Mouse (Mus musculus): Measurements from ENCODE around the gene Dclk1. TPM values are rescaled to one million over a fixed set of nuclear protein-coding genes. Genes with fewer than 3 reads are reported as not detected.

The Dclk1 gene
- polyA plus RNA-seq, 1 experiment from 2014 or later: 75.0 TPM

DNA sequence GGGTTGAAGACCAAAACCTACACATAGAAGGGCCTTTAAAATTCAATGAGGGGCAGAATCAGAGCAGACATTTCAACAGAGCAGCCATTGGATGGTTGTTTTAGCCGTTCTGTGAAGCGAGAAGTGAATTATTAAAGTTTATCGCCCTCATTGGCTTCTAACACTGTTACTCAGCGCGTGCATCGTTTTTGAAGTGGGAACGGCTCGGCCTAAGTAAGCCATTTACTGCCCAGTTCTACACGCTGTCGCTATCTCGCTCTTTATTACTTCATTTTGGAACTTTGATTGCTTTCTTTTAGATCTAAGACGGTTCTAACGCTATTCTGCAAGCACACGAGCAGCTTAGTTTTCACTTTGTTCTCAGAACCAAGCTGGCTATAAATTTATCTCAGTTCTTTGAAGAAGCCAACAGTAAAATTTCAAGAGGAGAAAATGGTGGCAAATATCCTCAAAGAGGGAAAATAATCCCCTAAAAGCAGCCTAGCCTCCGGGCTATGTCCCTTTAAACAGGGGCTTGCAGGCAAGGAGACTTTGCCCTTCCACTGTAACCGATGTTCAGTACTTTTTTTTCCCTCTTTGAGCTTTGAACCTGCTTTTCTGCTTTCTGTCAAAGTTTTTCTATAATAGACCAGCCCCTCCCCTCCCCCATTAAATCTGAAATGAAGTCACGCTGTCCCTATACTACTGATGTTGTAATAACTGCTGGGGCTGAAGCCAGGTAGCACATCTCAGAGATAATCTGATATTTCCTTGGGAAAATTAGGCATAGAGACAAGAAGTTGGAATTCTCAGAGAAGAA lies 290.2 kb downstream of the Dclk1 start:
- DNase-seq (ENCODE audit: low spot score) (no peak), ATAC-seq (ENCODE audit: low read depth) (no peak)
- H3K4me2 ChIP-seq (ENCODE audit: low read depth, low read length): no peak overlapping the region

DNA sequence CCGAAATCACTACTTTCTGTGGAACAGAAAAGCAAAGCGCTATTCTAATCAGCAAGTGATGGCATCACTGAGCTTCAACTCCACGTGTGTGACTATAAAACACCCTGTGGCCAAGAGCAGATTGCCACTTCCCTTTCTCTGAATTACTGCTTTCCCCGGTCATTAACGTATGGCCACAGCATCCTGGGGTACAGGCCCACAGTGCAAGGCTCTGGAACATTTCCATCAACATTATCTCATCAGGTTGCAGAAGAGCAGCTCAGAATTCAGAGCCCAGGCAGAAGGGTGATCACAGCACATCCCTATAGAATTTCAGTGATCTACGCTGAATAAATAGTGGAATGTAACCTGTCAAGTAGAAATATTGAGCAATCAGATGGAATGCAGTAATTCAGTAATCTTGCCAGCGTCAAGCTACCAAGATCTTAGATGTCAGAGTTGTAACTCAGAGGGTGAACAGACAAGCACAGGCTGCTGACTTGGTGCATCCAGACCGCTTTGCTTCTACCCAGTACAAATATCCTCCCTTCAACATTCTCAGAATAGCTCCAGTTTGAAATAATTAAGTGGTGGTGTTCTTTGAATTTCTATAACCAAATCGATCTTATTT lies 293.5 kb downstream of the Dclk1 start:
- H3K27ac ChIP-seq (replicated peaks; ENCODE audit: low read depth, low read length): peak overlapping the region; percentile 31; the same call in 1 of the 2 replicates

More for the DNA sequence above, 290.2 kb downstream of the Dclk1 start:
- no peaks in the 10 kb centered on the region for H3K36me3 ChIP-seq (ENCODE audit: control insufficient read depth, insufficient read depth, low read length)
- no peaks in the 10 kb centered on the region for H3K27me3 ChIP-seq (replicated peaks; ENCODE audit: control insufficient read depth, insufficient read depth, low read length)
- peak overlapping the region; percentile 58 for H3K27ac ChIP-seq (replicated peaks; ENCODE audit: low read depth, low read length)
- H3K4me1 ChIP-seq (ENCODE audit: control insufficient read depth, insufficient read depth, low read length): peaks cover 42% of the 10 kb centered on the region
- 76% methylated on average over 17 of the region's 17 CpGs for WGBS
- H3K4me3 ChIP-seq (ENCODE audit: low read depth, low read length): no peak overlapping the region
- H3K9ac ChIP-seq (ENCODE audit: low read depth, low read length): no peak overlapping the region
- no peaks in the 10 kb centered on the region for H3K9me3 ChIP-seq (ENCODE audit: control insufficient read depth, low read length)

DNA sequence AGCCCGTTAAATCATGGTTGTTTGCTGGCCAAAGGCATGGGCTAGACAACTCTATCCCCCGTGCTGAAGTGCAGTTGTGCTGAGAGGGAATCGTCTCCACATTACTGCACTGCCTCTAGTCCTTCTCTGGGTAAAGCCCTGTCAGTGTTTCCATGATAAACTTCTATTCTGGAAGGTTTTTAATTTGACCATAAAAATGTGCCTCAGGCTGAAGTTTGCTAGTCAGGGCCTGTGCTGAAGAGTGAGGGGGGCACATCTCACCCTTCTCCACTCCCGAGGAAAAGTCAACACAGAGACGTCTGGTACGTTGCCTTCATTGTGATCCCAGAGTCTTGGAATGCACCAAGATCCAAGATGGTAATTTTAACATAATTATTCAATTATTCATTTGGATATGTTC lies 294.7 kb downstream of the Dclk1 start:
- H3K27ac ChIP-seq (replicated peaks; ENCODE audit: low read depth, low read length): no peak overlapping the region
- ATAC-seq (ENCODE audit: low read depth): no peak

More for the DNA sequence above, 293.5 kb downstream of the Dclk1 start:
- no peak overlapping the region for H3K4me3 ChIP-seq (ENCODE audit: low read depth, low read length)
- no peak for ATAC-seq (ENCODE audit: low read depth)
- no peaks in the 10 kb centered on the region for H3K36me3 ChIP-seq (ENCODE audit: control insufficient read depth, insufficient read depth, low read length)
- H3K9ac ChIP-seq (ENCODE audit: low read depth, low read length): no peak overlapping the region
- H3K27me3 ChIP-seq (replicated peaks; ENCODE audit: control insufficient read depth, insufficient read depth, low read length): no peaks in the 10 kb centered on the region
- no peak for DNase-seq (ENCODE audit: low spot score)
- peaks cover 64% of the 10 kb centered on the region for H3K4me1 ChIP-seq (ENCODE audit: control insufficient read depth, insufficient read depth, low read length)
- WGBS: 60% methylated on average over 9 of the region's 9 CpGs
- no peaks in the 10 kb centered on the region for H3K9me3 ChIP-seq (ENCODE audit: control insufficient read depth, low read length)
- no peak overlapping the region for H3K4me2 ChIP-seq (ENCODE audit: low read depth, low read length)

DNA sequence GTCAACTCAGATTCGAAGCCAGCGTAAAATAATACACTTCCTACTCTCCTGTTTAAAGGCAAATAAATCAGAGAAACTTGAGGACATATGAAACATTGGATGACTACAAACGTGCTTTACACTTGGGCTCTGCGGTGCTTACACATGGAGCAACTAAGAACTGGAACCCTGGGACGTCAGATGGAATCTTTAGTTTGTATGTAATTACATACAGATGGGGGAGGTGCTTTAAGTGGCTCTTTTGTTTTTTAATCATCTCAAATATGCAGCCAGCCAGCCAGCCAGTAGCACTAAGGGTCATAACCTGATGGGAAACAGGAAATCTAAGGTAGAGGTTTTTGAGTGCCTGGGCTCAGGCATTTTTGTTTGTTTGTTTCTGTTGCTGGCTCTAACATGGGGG lies 295.6 kb downstream of the Dclk1 start:
- 23% methylated on average over 5 of the region's 5 CpGs for WGBS
- ATAC-seq (ENCODE audit: low read depth) (peak; percentile 30; the same call in 1 of the 2 replicates), DNase-seq (ENCODE audit: low spot score) (peak; percentile 71)
- Histone ChIP-seq H3K4me3 (ENCODE audit: low read depth, low read length) (no peak overlapping the region), H3K27ac (replicated peaks; ENCODE audit: low read depth, low read length) (no peak overlapping the region), H3K36me3 (ENCODE audit: control insufficient read depth, insufficient read depth, low read length) (no peaks in the 10 kb centered on the region), H3K9ac (ENCODE audit: low read depth, low read length) (no peak overlapping the region), H3K4me1 (ENCODE audit: control insufficient read depth, insufficient read depth, low read length) (peaks cover 48% of the 10 kb centered on the region), H3K4me2 (ENCODE audit: low read depth, low read length) (no peak overlapping the region), H3K27me3 (replicated peaks; ENCODE audit: control insufficient read depth, insufficient read depth, low read length) (no peaks in the 10 kb centered on the region), H3K9me3 (ENCODE audit: control insufficient read depth, low read length) (no peaks in the 10 kb centered on the region)

More for the DNA sequence above, 294.7 kb downstream of the Dclk1 start:
- Histone ChIP-seq H3K27me3 (replicated peaks; ENCODE audit: control insufficient read depth, insufficient read depth, low read length) (no peaks in the 10 kb centered on the region), H3K9ac (ENCODE audit: low read depth, low read length) (no peak overlapping the region), H3K4me2 (ENCODE audit: low read depth, low read length) (no peak overlapping the region), H3K4me1 (ENCODE audit: control insufficient read depth, insufficient read depth, low read length) (peaks cover 52% of the 10 kb centered on the region), H3K36me3 (ENCODE audit: control insufficient read depth, insufficient read depth, low read length) (no peaks in the 10 kb centered on the region), H3K9me3 (ENCODE audit: control insufficient read depth, low read length) (no peaks in the 10 kb centered on the region), H3K4me3 (ENCODE audit: low read depth, low read length) (no peak overlapping the region)
- WGBS: 17% methylated on average over 6 of the region's 6 CpGs
- DNase-seq (ENCODE audit: low spot score): no peak

DNA sequence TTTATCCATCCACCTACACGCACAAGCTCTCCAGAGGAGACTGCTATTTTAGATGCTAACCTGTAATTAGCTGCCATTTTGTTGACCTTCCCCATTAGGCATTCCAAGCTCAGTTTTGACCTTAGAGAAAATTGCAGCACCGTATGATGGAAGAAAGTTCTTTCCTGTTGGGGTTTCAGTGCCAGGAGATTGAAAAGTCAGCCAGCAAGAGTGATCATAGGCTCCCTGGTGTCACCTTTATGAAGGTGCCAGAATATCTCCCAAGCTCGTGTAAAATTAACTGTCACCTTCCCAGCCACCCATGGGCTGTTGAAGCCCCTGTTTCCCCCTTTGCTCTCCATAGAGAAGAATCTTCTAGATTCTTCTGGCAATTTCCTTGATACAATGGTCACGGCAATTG lies 297.2 kb downstream of the Dclk1 start:
- Histone ChIP-seq H3K27ac (replicated peaks; ENCODE audit: low read depth, low read length) (no peak overlapping the region), H3K4me2 (ENCODE audit: low read depth, low read length) (no peak overlapping the region), H3K4me3 (ENCODE audit: low read depth, low read length) (no peak overlapping the region), H3K9me3 (ENCODE audit: control insufficient read depth, low read length) (no peaks in the 10 kb centered on the region), H3K4me1 (ENCODE audit: control insufficient read depth, insufficient read depth, low read length) (peaks cover 65% of the 10 kb centered on the region), H3K36me3 (ENCODE audit: control insufficient read depth, insufficient read depth, low read length) (no peaks in the 10 kb centered on the region), H3K27me3 (replicated peaks; ENCODE audit: control insufficient read depth, insufficient read depth, low read length) (no peaks in the 10 kb centered on the region), H3K9ac (ENCODE audit: low read depth, low read length) (no peak overlapping the region)
- WGBS: 46% methylated on average over 4 of the region's 4 CpGs
- DNase-seq (ENCODE audit: low spot score) (no peak), ATAC-seq (ENCODE audit: low read depth) (no peak)

DNA sequence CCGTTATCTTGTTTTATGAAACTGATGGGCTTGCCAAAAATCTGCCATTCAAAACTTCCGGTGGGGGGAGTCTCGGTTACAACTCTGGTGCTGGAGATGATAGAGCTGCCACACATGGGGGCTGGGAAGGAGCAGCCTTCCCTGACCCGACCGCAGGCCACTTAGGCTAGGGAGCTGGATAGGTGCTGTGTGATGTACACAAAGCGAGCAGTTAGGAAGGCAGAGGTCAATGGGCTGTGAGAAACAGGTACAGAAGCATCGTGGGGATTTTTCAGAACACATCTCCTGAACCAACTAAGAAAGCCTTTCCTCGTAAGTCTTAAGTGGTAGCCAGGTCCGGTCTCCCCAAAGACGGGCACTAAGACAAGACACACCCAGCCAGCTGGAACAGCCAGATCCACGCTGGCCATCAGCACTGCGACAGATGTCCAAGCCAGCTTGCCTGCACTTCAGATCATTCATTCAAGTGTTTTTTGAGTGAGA lies 297.7 kb downstream of the Dclk1 start:
- Histone ChIP-seq H3K27ac (replicated peaks; ENCODE audit: low read depth, low read length) (no peak overlapping the region), H3K4me3 (ENCODE audit: low read depth, low read length) (no peak overlapping the region), H3K9me3 (ENCODE audit: control insufficient read depth, low read length) (no peaks in the 10 kb centered on the region), H3K4me2 (ENCODE audit: low read depth, low read length) (no peak overlapping the region), H3K36me3 (ENCODE audit: control insufficient read depth, insufficient read depth, low read length) (no peaks in the 10 kb centered on the region), H3K9ac (ENCODE audit: low read depth, low read length) (no peak overlapping the region), H3K4me1 (ENCODE audit: control insufficient read depth, insufficient read depth, low read length) (peaks cover 67% of the 10 kb centered on the region), H3K27me3 (replicated peaks; ENCODE audit: control insufficient read depth, insufficient read depth, low read length) (no peaks in the 10 kb centered on the region)
- no peak for ATAC-seq (ENCODE audit: low read depth)
- no peak for DNase-seq (ENCODE audit: low spot score)
- 70% methylated on average over 12 of the region's 12 CpGs for WGBS

DNA sequence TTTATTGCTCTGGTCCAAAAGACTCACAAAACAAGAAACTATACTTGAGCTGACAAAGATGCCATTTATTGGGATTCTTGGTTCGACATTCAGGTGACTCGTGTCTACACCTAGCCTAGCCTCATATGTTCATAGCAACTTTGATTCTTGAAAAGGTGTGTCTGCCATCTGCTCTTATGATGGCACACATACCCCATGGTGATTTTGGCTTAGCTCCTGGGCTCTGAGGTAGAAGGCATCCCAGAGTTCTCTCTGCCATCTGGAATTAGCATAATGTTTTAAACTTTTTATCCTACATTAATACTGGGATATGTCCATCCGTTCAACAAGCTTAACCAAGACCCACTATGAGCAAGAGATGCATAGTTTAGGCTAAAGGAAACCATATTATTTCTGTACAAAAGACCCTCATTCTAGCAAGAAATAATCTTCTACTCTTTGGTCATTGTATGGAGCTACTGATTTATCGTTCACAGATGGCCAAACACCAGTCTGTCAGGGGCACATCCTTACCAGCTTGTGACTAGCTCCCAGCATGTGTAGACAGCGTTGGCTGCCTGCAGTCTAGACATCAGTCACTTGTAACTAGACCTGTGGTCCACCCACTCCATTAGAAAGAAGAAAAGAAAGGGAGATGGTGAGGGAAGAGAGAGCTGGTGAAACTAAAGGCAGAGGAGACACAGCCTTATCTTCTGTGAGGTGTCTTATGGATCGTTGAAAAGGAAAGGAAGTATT lies 298.4 kb downstream of the Dclk1 start:
- H3K36me3 ChIP-seq (ENCODE audit: control insufficient read depth, insufficient read depth, low read length): no peaks in the 10 kb centered on the region
- H3K27me3 ChIP-seq (replicated peaks; ENCODE audit: control insufficient read depth, insufficient read depth, low read length): no peaks in the 10 kb centered on the region
- 89% methylated on average over 6 of the region's 6 CpGs for WGBS
- DNase-seq (ENCODE audit: low spot score) (no peak), ATAC-seq (ENCODE audit: low read depth) (no peak)
- no peak overlapping the region for H3K4me2 ChIP-seq (ENCODE audit: low read depth, low read length)
- no peak overlapping the region for H3K27ac ChIP-seq (replicated peaks; ENCODE audit: low read depth, low read length)
- no peaks in the 10 kb centered on the region for H3K9me3 ChIP-seq (ENCODE audit: control insufficient read depth, low read length)
- H3K4me3 ChIP-seq (ENCODE audit: low read depth, low read length): no peak overlapping the region
- peaks cover 64% of the 10 kb centered on the region for H3K4me1 ChIP-seq (ENCODE audit: control insufficient read depth, insufficient read depth, low read length)
- no peak overlapping the region for H3K9ac ChIP-seq (ENCODE audit: low read depth, low read length)

DNA sequence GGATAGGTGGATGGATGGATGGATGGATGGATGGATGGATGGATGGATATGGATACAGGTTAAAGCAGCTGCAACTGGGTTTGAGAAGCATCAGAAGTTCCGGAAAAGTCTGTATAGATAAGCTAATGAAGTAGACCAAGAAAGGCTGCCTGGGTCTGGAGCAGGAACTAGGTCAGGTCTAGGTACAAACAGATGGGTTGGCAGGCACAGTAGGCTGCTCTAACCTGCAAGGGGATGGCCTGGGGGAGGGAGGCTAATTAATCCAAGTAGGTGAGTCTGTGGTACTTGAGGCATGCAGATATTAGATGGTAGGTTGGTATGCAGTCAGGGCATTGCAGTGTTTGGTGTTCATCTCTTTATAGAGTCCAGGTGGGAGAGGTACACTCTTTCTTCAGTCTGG lies 299.6 kb downstream of the Dclk1 start:
- Histone ChIP-seq H3K36me3 (ENCODE audit: control insufficient read depth, insufficient read depth, low read length) (no peaks in the 10 kb centered on the region), H3K4me3 (ENCODE audit: low read depth, low read length) (no peak overlapping the region), H3K9ac (ENCODE audit: low read depth, low read length) (no peak overlapping the region), H3K9me3 (ENCODE audit: control insufficient read depth, low read length) (no peaks in the 10 kb centered on the region), H3K4me1 (ENCODE audit: control insufficient read depth, insufficient read depth, low read length) (peaks cover 52% of the 10 kb centered on the region), H3K27me3 (replicated peaks; ENCODE audit: control insufficient read depth, insufficient read depth, low read length) (no peaks in the 10 kb centered on the region), H3K27ac (replicated peaks; ENCODE audit: low read depth, low read length) (no peak overlapping the region), H3K4me2 (ENCODE audit: low read depth, low read length) (no peak overlapping the region)
- ATAC-seq (ENCODE audit: low read depth) (0 out of 2 replicates have a peak, but pooled peaks have one; percentile 2), DNase-seq (ENCODE audit: low spot score) (no peak)
- WGBS: 92% methylated on average over 1 of the region's 1 CpGs

Data from embryonic facial prominence, embryonic 14.5 days (tissue).